ENCODE assay signal across 24 mouse cellular contexts in the genomic region with DNA sequence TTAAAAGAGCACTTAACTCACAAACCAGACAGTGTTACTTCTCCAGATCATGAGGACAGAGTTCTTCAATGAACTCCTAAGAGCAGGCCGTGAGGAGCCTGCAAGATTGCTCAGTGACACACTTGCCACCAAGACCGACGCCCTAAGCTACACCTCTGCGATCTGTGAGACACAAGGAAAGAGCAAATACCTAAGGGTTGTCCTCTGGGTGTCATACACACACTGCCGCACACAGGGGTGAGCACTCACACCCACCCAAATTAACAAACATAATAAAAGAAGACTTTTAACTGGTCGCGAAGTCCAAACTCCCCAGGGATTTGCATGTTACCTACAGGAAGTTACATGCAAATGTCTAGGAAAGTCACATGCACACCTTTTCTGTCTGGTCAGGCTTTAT.
A peak's percentile ranks its signal among the peaks of the same experiment; 100 is the strongest.
DNase-seq lines count a peak whose midpoint lies in the region; ATAC-seq and TF ChIP-seq lines count a peak whose summit lies in the region.
"Had no signal": no experiment of that assay in that cellular context is flagged by ENCODE, and none has a peak within 500 bp of the region (broad histone marks: within the 10 kb centered on the region; RNA-seq: fewer than 3 reads in every experiment).

No protein-coding gene starts in this region.

- no peak overlapping the region for H3K4me2 ChIP-seq in midbrain, embryonic 11.5 days
- no peak overlapping the region for H3K4me2 ChIP-seq in midbrain, embryonic 15.5 days
- no peak overlapping the region for H3K4me2 ChIP-seq in intestine, embryonic 16.5 days (ENCODE audit: low read depth, low read length)
- H3K4me2 ChIP-seq: embryonic facial prominence, embryonic 13.5 days; embryonic facial prominence, embryonic 15.5 days; forebrain, embryonic 12.5 days had no signal

- DNase-seq in midbrain, embryonic 11.5 days (ENCODE audit: low spot score, missing footprints), result peak; percentile 77
- no peak for DNase-seq in limb, embryonic 10.5 days (ENCODE audit: low spot score)
- DNase-seq in layer of hippocampus, adult 2 months (ENCODE audit: low spot score in 2 of 2), result no peak
- DNase-seq in embryo, embryonic 10.5 days (ENCODE audit: low spot score), result no peak
- DNase-seq: adrenal gland, adult 2 months; adrenal gland, postnatal 10 days; adrenal gland, postnatal 25 days; B cell, adult 2 months; cerebellum, adult 11-12 months; cerebellum, adult 2 months; cerebellum, adult 9-10 months; cerebellum, postnatal 10 days; cerebellum, postnatal 25 days; embryo, embryonic 11 days had no signal

- no peak overlapping the region for H3K9ac ChIP-seq in midbrain, embryonic 11.5 days (ENCODE audit: low read length)
- no peak overlapping the region for H3K9ac ChIP-seq in midbrain, embryonic 15.5 days
- no peak overlapping the region for H3K9ac ChIP-seq in intestine, embryonic 16.5 days (ENCODE audit: low read depth, low read length)
- H3K9ac ChIP-seq: embryonic facial prominence, embryonic 13.5 days; embryonic facial prominence, embryonic 15.5 days; forebrain, embryonic 12.5 days had no signal

- H3K9me3 ChIP-seq in midbrain, embryonic 11.5 days (ENCODE audit: control insufficient read depth, low read length), result no peaks in the 10 kb centered on the region
- H3K9me3 ChIP-seq in midbrain, embryonic 15.5 days, result no peaks in the 10 kb centered on the region
- no peaks in the 10 kb centered on the region for H3K9me3 ChIP-seq in intestine, embryonic 16.5 days (ENCODE audit: control insufficient read depth, low read length)
- H3K9me3 ChIP-seq in limb, embryonic 10.5 days (replicated peaks), result no peaks in the 10 kb centered on the region
- H3K9me3 ChIP-seq: embryonic facial prominence, embryonic 13.5 days; embryonic facial prominence, embryonic 15.5 days; forebrain, embryonic 10.5 days; forebrain, embryonic 12.5 days had no signal

- H3K4me1 ChIP-seq in midbrain, embryonic 11.5 days (ENCODE audit: control insufficient read depth, insufficient read depth, low read length), result no peaks in the 10 kb centered on the region
- no peaks in the 10 kb centered on the region for H3K4me1 ChIP-seq in midbrain, embryonic 15.5 days
- no peaks in the 10 kb centered on the region for H3K4me1 ChIP-seq in intestine, embryonic 16.5 days (ENCODE audit: control insufficient read depth, insufficient read depth, low read length)
- H3K4me1 ChIP-seq in limb, embryonic 10.5 days, result peaks cover 20% of the 10 kb centered on the region
- H3K4me1 ChIP-seq: forebrain, embryonic 10.5 days; forebrain, embryonic 12.5 days had no signal

- 94% methylated on average over 7 of the region's 7 CpGs for WGBS in midbrain, embryonic 11.5 days
- WGBS in midbrain, embryonic 15.5 days, result 93% methylated on average over 7 of the region's 7 CpGs
- 65% methylated on average over 7 of the region's 7 CpGs for WGBS in intestine, embryonic 16.5 days
- 91% methylated on average over 7 of the region's 7 CpGs for WGBS in limb, embryonic 10.5 days

- no peaks in the 10 kb centered on the region for H3K36me3 ChIP-seq in midbrain, embryonic 11.5 days (ENCODE audit: control insufficient read depth, insufficient read depth, low read length)
- no peaks in the 10 kb centered on the region for H3K36me3 ChIP-seq in midbrain, embryonic 15.5 days (replicated peaks)
- no peaks in the 10 kb centered on the region for H3K36me3 ChIP-seq in intestine, embryonic 16.5 days (ENCODE audit: control insufficient read depth, insufficient read depth, low read length)
- no peaks in the 10 kb centered on the region for H3K36me3 ChIP-seq in limb, embryonic 10.5 days
- H3K36me3 ChIP-seq: embryonic facial prominence, embryonic 13.5 days; embryonic facial prominence, embryonic 15.5 days; forebrain, embryonic 10.5 days; forebrain, embryonic 12.5 days had no signal

- no peaks in the 10 kb centered on the region for H3K27me3 ChIP-seq in midbrain, embryonic 11.5 days (ENCODE audit: control insufficient read depth, insufficient read depth, low read length)
- no peaks in the 10 kb centered on the region for H3K27me3 ChIP-seq in midbrain, embryonic 15.5 days (replicated peaks)
- no peaks in the 10 kb centered on the region for H3K27me3 ChIP-seq in intestine, embryonic 16.5 days (replicated peaks; ENCODE audit: control insufficient read depth, insufficient read depth, low read length)
- no peaks in the 10 kb centered on the region for H3K27me3 ChIP-seq in limb, embryonic 10.5 days (ENCODE audit: low read depth, poor library complexity, severe bottlenecking)
- H3K27me3 ChIP-seq: embryonic facial prominence, embryonic 13.5 days; embryonic facial prominence, embryonic 15.5 days; forebrain, embryonic 12.5 days had no signal

- H3K4me3 ChIP-seq in midbrain, embryonic 11.5 days (ENCODE audit: low read depth, low read length), result no peak overlapping the region
- H3K4me3 ChIP-seq in midbrain, embryonic 15.5 days, result no peak overlapping the region
- H3K4me3 ChIP-seq in intestine, embryonic 16.5 days (ENCODE audit: low read length), result no peak overlapping the region
- no peak overlapping the region for H3K4me3 ChIP-seq in limb, embryonic 10.5 days
- H3K4me3 ChIP-seq in layer of hippocampus, adult 2 months, result no peak overlapping the region
- H3K4me3 ChIP-seq: embryonic facial prominence, embryonic 13.5 days; embryonic facial prominence, embryonic 15.5 days; erythroblast, embryonic 14.5 days; forebrain, embryonic 10.5 days; forebrain, embryonic 12.5 days had no signal

- no peak overlapping the region for H3K27ac ChIP-seq in midbrain, embryonic 11.5 days (ENCODE audit: low read depth, low read length)
- no peak overlapping the region for H3K27ac ChIP-seq in midbrain, embryonic 15.5 days
- no peak overlapping the region for H3K27ac ChIP-seq in intestine, embryonic 16.5 days (ENCODE audit: low read length)
- 0 out of 2 replicates have a peak overlapping the region, but pooled peaks have one; percentile 0 for H3K27ac ChIP-seq in limb, embryonic 10.5 days
- no peak overlapping the region for H3K27ac ChIP-seq in layer of hippocampus, adult 2 months
- H3K27ac ChIP-seq: embryonic facial prominence, embryonic 13.5 days; embryonic facial prominence, embryonic 15.5 days; forebrain, embryonic 10.5 days; forebrain, embryonic 12.5 days had no signal

- TF ChIP-seq CTCF in layer of hippocampus, adult 2 months (conservative IDR thresholded peaks at IDR 0.05), result no peak

- ATAC-seq in midbrain, embryonic 11.5 days (ENCODE audit: low FRiP score), result no peak
- ATAC-seq in midbrain, embryonic 15.5 days (replicated peaks), result no peak
- peak; percentile 90 for ATAC-seq in intestine, embryonic 16.5 days
- ATAC-seq: CD4-positive, CD25-positive, alpha-beta regulatory T cell, adult 4 months; forebrain, embryonic 14.5 days; forebrain, embryonic 16.5 days had no signal
